Mouse (Mus musculus) right cerebral cortex, adult 18-20 months (tissue): ENCODE results near the gene Sprr2b.
"Not testable (repeated sequence)": the region's sequence is repeated elsewhere in the genome, so short reads cannot be mapped to it uniquely, and the experiment has no call there.

Source experiments
- DNase-seq: peaks from one replicate; pipeline ENCODE4 v3.0.0; 2022; ENCODE audit warnings: mixed read lengths

The Sprr2b gene

GRCm38 (mm10) chr3:92316320-92316719 lies at the start of gene Sprr2b:
TSS of gene Sprr2b (plus strand) at chr3:92316620.
- no peak for DNase-seq

DNA sequence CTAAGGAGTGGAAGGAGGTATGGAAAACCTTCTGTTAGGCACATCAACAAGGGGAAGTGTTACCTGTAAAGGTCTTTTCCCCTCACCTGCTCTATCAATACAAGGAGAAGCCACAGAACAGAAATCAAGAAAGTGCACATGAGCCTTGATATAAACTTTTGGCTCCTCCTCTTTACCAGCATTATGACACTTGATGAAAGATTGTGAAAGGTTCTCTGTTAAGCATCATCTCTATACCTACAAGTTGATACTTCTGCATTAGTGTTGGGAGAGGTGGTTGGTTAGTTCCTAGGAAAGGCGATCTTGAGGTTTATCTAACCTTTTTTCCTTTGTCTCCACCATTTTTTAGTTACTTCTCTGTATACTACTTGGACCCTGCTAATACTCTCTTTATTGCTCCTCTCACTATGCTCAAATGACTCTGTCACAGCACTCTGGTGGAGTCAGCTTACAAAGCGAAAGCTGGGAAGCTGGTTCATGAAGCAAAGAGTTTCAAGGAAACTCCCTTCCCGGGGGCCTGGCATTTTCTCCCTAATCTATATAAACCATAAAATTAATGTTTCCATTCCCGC lies 44.9 kb upstream of the Sprr2b start:
- DNase-seq: not testable (repeated sequence)

DNA sequence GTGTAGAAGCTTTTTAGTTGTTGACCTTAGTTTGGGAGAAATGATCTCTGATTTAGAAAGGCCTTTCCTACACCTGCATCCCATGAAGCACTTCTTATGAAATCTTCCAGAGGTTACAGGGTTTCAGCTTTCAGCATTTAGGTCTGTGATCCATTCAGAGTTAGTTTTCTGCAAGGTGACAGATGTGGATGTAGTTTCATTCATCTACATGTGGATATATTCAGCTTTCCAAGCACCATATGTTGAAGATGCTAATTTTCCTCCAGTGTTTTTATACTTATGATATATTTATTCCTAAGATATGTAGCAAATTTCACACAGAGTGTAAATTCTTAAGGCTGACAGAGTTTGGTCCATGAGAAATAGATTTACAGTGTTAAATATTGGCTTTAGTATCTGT lies 42.9 kb upstream of the Sprr2b start:
- not testable (repeated sequence) for DNase-seq

- not testable (repeated sequence) for DNase-seq
Observed at GRCm38 (mm10) chr3:92274018-92274417, 42.4 kb upstream of the Sprr2b start.

DNA sequence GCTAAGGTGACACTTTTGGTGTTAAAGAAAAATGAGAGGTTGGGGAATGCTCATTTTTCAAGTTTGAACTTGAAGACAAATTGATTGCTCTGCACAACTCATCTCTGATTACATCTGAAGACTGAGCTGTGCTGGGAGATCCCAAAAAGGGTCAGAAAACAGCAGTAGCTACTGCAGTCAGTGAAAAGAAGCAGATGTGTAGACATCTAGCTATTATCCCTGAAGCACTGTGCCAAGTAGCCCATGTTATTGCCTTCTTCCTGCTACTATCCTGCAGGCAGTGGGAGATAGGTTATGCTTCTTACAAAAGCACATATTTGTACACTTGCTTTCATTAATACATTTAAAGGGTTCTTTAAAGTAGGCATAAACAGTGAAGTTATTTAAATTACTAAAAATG lies 36.8 kb upstream of the Sprr2b start:
- DNase-seq: not testable (repeated sequence)

GRCm38 (mm10) chr3:92280963-92281606 lies 35.3 kb upstream of the Sprr2b start:
- not testable (repeated sequence) for DNase-seq

DNA sequence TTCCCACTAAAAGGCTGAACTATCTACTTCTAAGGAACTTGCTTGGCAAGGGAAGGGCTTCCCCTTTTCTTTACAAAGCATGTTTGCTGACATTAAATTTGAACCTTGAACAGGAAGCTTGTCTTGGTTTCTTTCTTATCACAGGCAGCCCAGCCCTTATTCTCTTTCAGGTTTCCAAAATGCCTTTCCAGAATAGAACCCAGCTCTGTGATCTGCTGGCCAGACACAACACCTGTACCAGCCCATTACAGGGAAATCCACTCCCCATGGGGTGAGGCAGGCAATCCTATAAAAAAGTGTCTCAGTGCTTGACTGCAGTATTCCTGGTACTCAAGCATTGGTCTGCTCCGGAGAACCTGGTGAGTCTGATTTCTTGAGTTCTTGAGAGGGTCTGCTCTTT lies 31.3 kb upstream of the Sprr2b start, which contains the start of gene Sprr2a3:
Gene Sprr2a3, plus strand, starts transcription at position 317 of the 400 bp plus-strand sequence.
- DNase-seq: not testable (repeated sequence)

- DNase-seq: not testable (repeated sequence)
Observed at GRCm38 (mm10) chr3:92288489-92288888, 27.9 kb upstream of the Sprr2b start.

DNA sequence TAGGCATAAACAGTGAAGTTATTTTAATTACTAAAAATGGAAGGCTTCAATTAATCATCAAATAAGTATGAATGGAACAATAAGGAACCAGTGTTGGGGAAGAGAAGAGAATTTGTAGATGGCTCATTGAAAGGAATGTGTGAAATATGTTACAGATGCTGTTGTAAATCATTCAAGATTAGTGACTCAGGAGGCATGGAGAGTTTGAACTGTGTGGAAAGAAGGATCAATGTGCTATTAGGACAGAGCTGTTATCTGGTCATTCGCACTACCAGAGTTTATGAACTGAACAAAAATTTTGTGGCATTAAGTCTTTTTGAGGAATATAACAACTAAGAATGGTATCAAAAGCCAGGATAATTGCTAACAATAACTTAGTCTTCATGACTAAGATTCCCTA lies 9.0 kb upstream of the Sprr2b start:
- DNase-seq: no peak

GRCm38 (mm10) chr3:92317384-92317783 lies 964 bp downstream of the Sprr2b start:
- DNase-seq: no peak

DNA sequence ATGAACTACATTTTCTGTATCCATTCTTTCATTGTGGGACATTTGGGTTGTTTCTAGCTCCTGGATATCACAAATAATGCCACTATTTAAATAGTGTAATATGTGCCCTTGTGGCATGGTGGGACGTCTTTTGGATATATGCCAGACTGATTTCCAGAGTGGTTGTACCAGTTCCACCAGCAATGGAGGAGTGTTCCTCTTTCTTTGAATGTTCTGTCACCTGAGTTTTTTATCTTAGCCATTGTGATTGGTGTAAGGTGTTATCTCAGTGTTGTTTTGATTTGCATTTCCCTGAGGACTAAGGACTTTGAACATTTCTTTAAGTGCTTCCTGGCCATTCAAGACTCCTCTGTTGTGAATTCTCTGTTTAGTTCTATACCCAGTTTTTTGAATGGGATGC lies 19.9 kb downstream of the Sprr2b start:
- no peak for DNase-seq

- no peak for DNase-seq
Observed at GRCm38 (mm10) chr3:92338840-92339239, 22.4 kb downstream of the Sprr2b start, which contains the start of gene Sprr2d. TSS of gene Sprr2d (plus strand) at chr3:92339140.

GRCm38 (mm10) chr3:92351843-92352242 lies 35.4 kb downstream of the Sprr2b start, which contains the start of gene Sprr2e:
TSS of gene Sprr2e (plus strand) at chr3:92352143.
- DNase-seq: no peak

DNA sequence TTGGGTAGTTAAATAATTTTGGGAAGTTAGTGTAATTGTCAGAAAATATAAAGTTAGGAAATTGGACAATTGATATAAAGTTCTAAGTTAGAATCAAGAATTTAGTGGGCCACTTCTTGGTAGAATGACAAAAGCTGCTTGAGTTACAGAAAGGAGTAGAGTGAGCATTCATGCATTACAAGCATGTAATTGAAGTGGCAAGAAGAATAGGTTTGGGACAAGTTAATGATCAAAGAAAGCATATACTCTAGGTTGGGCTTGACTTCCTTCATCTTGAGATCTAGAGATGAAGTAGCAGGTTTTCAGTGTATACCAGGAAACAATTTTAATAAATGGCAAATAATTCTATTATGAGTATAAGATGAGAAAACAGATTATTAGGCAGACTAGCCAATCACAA lies 45.2 kb downstream of the Sprr2b start:
- DNase-seq: no peak

DNA sequence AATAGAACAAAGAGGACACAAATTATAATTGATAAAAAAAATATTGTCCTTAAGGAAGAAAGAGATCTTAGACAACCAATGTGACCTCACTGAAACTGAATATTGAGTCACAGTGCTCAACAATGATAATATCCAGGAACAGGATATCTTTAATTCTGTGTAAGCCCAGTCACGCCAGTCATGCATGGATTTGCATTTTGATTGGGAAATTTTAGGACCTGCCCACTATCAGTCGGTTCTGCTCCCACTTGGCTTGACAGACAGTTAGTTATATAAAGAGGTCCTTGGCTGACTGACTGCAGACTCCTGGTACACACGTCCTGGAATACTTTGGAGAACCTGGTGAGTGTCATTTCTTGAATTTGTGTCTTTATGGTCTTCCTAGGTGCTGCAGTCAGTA lies 48.5 kb downstream of the Sprr2b start, which contains the start of gene Sprr2f:
Gene Sprr2f, plus strand, starts transcription at position 301 of the 400 bp plus-strand sequence.
- no peak for DNase-seq
